Mouse (Mus musculus) heart, embryonic 11.5 days (tissue): ENCODE measurements around the gene Zfp746. TPM values are rescaled to one million over a fixed set of nuclear protein-coding genes. Genes with fewer than 3 reads are reported as not detected.

Source experiments
- ATAC-seq: fragments of 200-750 bp; cut with Nextera tagmentation; replicated peaks from 2 replicates; pipeline ENCODE4 v1.8.0; 2017; ENCODE audit warnings: moderate library complexity; ENCODE audit not compliant: insufficient number of reproducible peaks, low FRiP score, low TSS enrichment
- H3K27ac ChIP-seq: fragments of 300-500 bp; sonication (generic); 2 replicates; pipeline ENCODE4 v1.5.1; 2014; ENCODE audit warnings: mild to moderate bottlenecking, low read depth, low read length
- H3K27me3 ChIP-seq: fragments of 300-500 bp; sonication (generic); 2 replicates; pipeline ENCODE4 v1.6.1; 2014; ENCODE audit warnings: mild to moderate bottlenecking, low read length, mixed read lengths; ENCODE audit not compliant: control insufficient read depth, insufficient read depth
- H3K36me3 ChIP-seq: fragments of 300-500 bp; sonication (generic); 2 replicates; pipeline ENCODE4 v1.6.1; 2014; ENCODE audit warnings: mild to moderate bottlenecking, low read length, moderate library complexity, mixed read lengths; ENCODE audit not compliant: control insufficient read depth, insufficient read depth
- H3K4me1 ChIP-seq: fragments of 300-500 bp; sonication (generic); 2 replicates; pipeline ENCODE4 v1.6.1; 2014; ENCODE audit warnings: low read length; ENCODE audit not compliant: control insufficient read depth, insufficient read depth
- H3K4me2 ChIP-seq: fragments of 300-500 bp; sonication (generic); 2 replicates; pipeline ENCODE4 v1.6.1; 2014; ENCODE audit warnings: mild to moderate bottlenecking, moderate library complexity
- H3K4me3 ChIP-seq: fragments of 300-500 bp; sonication (generic); 2 replicates; pipeline ENCODE4 v1.5.1; 2014; ENCODE audit warnings: low read depth, low read length
- H3K9ac ChIP-seq: fragments of 300-500 bp; sonication (generic); 2 replicates; pipeline ENCODE4 v1.6.1; 2014; ENCODE audit warnings: mild to moderate bottlenecking, low read depth, low read length, moderate library complexity
- H3K9me3 ChIP-seq: fragments of 300-500 bp; sonication (generic); replicated peaks from 2 replicates; pipeline ENCODE4 v1.6.1; 2016; ENCODE audit warnings: low read length; ENCODE audit not compliant: control insufficient read depth
- WGBS: fragments of 180-500 bp; shearing (Covaris S2); extraction: QIAGEN DNeasy Blood & Tissue Kit; methylation state at CpG from one replicate; pipeline ENCODE4 v1.1.7; 2014; ENCODE audit not compliant: insufficient replicate concordance; 5-methylcytosine and 5-hydroxymethylcytosine counted together
- polyA plus RNA-seq: library from polyadenylated mRNA; unstranded; fragments of >200 nt; fragmentation: Nextera tagmentation; extraction: Ambion mirVana; gene quantifications from 2 replicates; pipeline ENCODE4 v1.2.1, GENCODE M21; 2014

Gene Zfp746
- polyA plus RNA-seq, 1 experiment from 2014 or later = 11.4 TPM

DNA sequence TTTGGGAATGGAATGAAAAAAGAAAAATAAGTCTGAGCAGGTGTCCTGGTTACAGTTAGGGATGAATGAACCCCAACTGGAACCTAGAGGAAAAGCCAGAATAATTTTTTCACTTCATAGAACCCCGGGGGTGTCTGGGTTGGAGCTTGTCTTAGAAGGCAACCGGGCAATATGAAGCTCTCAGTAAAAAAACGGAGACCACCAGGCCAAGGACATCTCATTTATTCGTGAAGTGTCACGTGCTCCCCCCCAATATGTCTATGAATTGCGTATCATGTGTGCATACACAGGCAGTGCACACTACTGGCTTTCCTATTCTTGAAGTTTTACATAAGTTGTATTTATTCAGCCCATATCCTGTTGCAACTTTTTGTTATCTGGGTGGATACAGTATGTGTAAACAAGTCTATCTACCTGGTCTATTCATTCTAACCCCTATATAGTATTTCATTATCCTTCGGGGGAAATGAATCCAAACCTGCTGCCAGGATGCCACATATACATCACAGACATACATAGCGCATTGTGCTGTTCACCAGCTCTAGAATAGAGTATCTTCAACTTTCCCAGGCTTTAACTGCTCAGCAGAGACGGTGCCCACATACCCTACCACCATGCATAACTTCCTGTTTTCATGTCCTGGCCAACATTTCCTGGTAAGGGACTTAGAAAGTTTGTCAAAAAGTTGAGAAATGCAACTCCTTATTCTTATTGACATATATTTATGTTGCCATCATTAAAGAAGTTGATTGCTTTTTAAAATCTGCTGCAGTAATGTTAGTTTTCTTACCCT is 36.9 kb downstream of the Zfp746 start:
- Histone ChIP-seq H3K4me1 (peaks cover 6% of the 10 kb centered on the region), H3K4me2 (peak overlapping the region; percentile 92), H3K4me3 (peak overlapping the region; percentile 78), H3K27me3 (0 out of 2 replicates have a peak, but pooled peaks cover 3% of the 10 kb centered on the region), H3K36me3 (no peaks in the 10 kb centered on the region), H3K9ac (peak overlapping the region; percentile 82; the same call in 1 of the 2 replicates), H3K9me3 (no peaks in the 10 kb centered on the region), H3K27ac (no peak overlapping the region)
- WGBS = 58% methylated on average over 9 of the region's 9 CpGs
- no peak for ATAC-seq

DNA sequence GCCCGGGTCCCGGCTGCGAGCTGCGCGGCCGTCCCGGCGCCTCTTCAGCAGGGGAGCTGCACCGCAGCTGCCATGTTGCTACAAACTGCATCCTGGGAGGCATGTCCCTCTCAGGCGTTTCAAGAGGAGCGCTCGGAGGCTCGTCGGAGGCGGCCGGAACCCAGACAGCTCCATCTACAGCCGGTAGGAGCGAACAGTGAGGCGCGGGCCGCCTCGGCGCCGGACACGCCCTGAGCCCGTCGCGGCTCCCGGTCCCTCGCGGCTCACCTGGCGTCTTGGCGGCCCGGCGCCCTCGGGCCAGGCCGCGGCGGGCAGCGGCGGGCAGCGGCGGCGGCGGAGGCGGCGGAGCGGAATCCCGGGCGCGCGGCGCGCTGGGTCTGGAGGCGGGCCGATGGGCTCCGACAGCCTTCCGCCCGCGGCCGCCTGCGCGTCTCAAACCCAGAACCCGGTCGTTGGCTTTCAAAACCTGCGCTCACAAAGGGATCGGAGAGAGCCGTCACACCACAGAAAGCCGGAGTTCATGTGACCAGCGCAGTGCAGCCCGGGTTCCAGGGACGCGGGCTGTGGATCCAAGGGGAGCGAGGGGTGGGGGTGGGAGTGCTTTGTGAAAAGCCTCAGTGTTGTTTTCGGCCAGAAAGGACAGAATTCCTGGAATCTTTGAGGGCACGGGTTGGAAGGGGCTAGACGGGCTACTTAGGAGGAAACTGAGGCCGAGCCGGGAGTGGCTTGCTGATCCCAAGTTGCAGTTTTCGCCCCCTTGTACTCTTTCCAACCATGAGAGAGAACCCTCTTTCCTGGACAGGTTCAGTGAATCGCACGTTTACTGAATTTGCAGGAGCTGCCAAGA is 37.7 kb downstream of the Zfp746 start, which contains the start of gene Zfp777:
TSS of gene Zfp777 (minus strand) at position 486 of the 847 bp plus-strand sequence.
- peak within 1 kb of the TSS; percentile 78 for H3K4me3 ChIP-seq
- H3K9ac ChIP-seq = peak within 1 kb of the TSS; percentile 82
- peaks cover 7% of the 10 kb centered on the region for H3K36me3 ChIP-seq
- H3K4me1 ChIP-seq = peaks cover 6% of the 10 kb centered on the region
- peak; percentile 75 for ATAC-seq
- no peaks in the 10 kb centered on the region for H3K9me3 ChIP-seq
- peak within 1 kb of the TSS; percentile 62 for H3K27ac ChIP-seq
- under 1% methylated on average over 73 of the region's 82 CpGs for WGBS
- H3K27me3 ChIP-seq = 0 out of 2 replicates have a peak, but pooled peaks cover 3% of the 10 kb centered on the region
- H3K4me2 ChIP-seq = peak within 1 kb of the TSS; percentile 92

DNA sequence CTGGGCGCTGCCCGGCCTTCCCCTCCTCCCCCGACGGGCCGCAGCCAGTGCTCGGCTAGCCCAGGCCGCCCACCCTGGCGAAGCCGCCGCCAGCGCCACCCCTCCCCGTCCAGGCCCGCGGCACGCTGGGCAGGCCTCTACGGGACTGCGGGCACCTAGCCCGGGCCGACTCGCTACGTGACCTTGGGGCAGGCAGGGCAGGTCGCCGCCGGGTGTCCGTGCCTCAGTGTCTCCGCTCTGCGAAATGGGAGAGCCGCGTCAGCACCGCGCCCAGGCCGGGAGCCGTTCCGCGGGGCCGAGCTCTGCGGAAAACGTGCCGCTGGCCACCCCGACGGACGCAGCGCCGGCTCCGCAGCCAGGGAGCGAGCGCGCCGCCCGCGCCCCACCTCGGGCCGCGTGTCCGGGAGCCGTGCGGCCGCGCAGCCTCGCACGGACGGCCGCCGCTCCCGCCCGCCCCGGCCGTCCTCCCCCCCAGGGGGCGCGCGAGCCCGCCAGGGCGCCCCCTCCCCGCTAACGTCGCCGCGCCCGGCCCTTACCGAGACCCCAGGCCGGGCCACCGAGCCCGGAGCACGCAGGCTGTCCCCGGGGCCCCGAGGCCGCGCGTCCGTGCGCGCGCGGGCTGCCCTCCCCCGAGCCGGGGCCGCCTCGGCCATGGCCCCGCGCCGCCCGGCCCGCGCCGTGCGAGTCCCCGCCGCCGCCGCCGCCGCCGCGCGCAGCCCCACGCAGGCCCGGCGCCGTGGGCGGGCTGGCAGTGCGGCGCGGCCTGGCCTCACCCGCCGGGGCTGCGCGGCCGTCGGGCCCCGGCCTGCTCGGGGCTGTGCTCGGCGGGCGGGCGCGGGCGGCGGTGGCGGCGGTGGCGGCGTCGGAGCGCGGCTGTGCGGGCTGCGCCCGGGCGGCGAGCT is 38.7 kb downstream of the Zfp746 start:
- WGBS = under 1% methylated on average over 73 of the region's 150 CpGs
- H3K9ac ChIP-seq = peak overlapping the region; percentile 82

DNA sequence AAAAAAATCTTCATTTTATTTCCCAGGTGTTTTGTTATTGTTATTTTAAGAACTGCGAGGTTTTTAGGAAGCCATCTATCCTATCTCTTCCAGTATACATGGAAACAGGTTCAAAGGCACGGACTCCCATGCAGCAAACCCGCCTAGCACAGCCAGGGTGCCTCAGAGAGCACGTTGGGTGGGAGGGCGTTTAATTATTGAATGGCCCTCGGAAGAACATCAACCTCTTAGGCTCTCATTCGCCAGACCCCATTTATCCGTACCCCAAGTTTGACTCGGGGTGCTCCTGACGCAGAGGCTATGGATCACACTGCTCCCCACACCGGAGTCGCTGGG is 39.3 kb downstream of the Zfp746 start:
- peak overlapping the region; percentile 82 for H3K9ac ChIP-seq
- peak overlapping the region; percentile 92 for H3K4me2 ChIP-seq
- no peaks in the 10 kb centered on the region for H3K9me3 ChIP-seq
- no peak overlapping the region for H3K27ac ChIP-seq
- 8% methylated on average over 12 of the region's 12 CpGs for WGBS
- peaks cover 16% of the 10 kb centered on the region for H3K36me3 ChIP-seq
- H3K4me1 ChIP-seq = peaks cover 6% of the 10 kb centered on the region
- peak overlapping the region; percentile 78 for H3K4me3 ChIP-seq
- ATAC-seq = no peak
- 0 out of 2 replicates have a peak, but pooled peaks cover 3% of the 10 kb centered on the region for H3K27me3 ChIP-seq

More for the DNA sequence above, 38.7 kb downstream of the Zfp746 start:
- H3K27me3 ChIP-seq = 0 out of 2 replicates have a peak, but pooled peaks cover 3% of the 10 kb centered on the region
- peak overlapping the region; percentile 78 for H3K4me3 ChIP-seq
- H3K9me3 ChIP-seq = no peaks in the 10 kb centered on the region
- peaks cover 6% of the 10 kb centered on the region for H3K4me1 ChIP-seq
- ATAC-seq = peak; percentile 61
- H3K4me2 ChIP-seq = peak overlapping the region; percentile 92
- H3K36me3 ChIP-seq = peaks cover 14% of the 10 kb centered on the region
- peak overlapping the region; percentile 62; the same call in 1 of the 2 replicates for H3K27ac ChIP-seq

DNA sequence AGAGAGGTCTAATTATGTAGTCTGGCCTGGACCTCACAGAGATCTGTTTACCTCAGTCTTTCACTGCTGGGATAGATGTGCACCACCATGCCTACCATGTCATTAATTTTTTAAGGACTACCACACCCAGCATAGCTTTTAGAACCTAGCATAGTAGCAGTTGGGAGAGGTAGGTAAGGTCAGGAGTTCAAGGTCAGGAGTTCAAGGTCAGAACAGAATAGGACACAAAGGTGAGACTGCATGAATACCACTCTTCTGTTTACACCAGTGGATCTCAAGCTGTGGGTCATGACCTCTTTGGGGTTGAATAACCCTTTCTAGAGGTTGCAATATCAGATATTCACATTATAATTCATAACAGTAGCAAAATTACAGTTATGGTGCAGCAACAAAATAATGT is 53.7 kb downstream of the Zfp746 start:
- no peak for ATAC-seq
- Histone ChIP-seq H3K9me3 (no peaks in the 10 kb centered on the region; the same call in 1 of the 2 replicates), H3K36me3 (peaks cover 32% of the 10 kb centered on the region)

DNA sequence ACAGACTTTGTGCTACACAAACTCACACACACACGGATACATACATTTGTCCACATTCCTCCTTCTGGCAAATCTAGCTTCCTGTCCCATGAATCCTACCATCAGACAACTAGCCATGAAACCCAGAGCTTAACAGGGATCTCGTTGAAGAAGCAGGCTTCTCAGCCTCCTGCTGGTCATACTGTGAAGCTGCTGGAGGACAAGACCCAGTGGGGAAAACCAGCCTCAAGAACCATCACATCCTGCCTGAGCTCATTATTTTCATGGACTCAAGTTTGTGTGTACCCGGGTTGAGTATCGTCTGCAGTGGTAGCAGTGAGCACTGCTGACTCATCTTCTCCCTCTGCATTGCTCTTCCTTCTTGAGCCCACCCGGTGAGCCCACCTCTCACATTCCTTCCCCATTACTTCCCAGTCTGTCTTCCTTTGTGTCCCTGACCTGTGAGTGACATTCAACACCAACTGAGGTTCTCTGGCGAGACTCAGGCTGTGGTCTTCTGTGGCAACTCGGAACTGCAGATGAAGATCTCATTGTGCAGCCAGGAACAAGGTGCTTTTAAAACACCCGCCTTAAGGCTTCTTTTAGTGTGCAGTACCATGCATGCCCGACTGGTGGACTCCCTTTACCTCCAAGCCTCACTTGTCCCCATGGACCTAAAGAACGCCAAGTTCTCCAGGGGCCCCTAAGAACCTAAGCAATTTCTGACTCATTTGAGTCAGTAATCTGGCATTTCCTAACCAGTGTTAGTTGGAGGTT is 60.3 kb downstream of the Zfp746 start:
- Histone ChIP-seq H3K9ac (no peak overlapping the region), H3K27me3 (peaks cover 26% of the 10 kb centered on the region), H3K4me1 (no peaks in the 10 kb centered on the region), H3K27ac (no peak overlapping the region), H3K36me3 (peaks cover 67% of the 10 kb centered on the region), H3K9me3 (peaks cover 34% of the 10 kb centered on the region), H3K4me2 (no peak overlapping the region), H3K4me3 (no peak overlapping the region)
- no peak for ATAC-seq
- WGBS = 82% methylated on average over 10 of the region's 10 CpGs

More for the DNA sequence above, 53.7 kb downstream of the Zfp746 start:
- Histone ChIP-seq H3K9ac (no peak overlapping the region), H3K4me2 (no peak overlapping the region), H3K27me3 (no peaks in the 10 kb centered on the region), H3K27ac (no peak overlapping the region), H3K4me1 (no peaks in the 10 kb centered on the region), H3K4me3 (no peak overlapping the region)

DNA sequence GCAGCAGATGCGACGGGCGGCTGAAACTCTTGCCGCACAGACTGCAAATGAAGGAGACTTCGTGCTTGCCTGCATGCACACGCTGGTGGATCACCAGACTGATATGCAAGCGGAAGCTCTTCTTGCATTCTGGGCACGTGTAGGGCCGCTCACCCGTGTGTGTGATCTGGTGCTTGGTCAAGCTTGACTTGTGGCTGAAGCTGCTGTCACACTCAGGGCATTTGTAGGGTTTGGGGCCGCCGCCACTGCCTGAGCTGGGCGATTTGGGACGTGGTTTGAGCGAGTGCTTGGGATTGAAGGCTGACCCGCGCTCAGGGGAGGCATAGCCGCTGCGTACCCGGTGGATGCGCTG is 61.4 kb downstream of the Zfp746 start:
- Histone ChIP-seq H3K4me3 (no peak overlapping the region), H3K4me2 (no peak overlapping the region), H3K4me1 (no peaks in the 10 kb centered on the region), H3K9ac (no peak overlapping the region), H3K27me3 (peaks cover 35% of the 10 kb centered on the region), H3K36me3 (peaks cover 65% of the 10 kb centered on the region), H3K27ac (no peak overlapping the region), H3K9me3 (peaks cover 34% of the 10 kb centered on the region)
- no peak for ATAC-seq
- 86% methylated on average over 21 of the region's 21 CpGs for WGBS
